Mouse (Mus musculus) liver, postnatal 0 days (tissue): Measurements from ENCODE around the gene Cd151. TPM values are rescaled to one million over a fixed set of nuclear protein-coding genes. Genes with fewer than 3 reads are reported as not detected.
A peak's percentile ranks its signal among the peaks of the same experiment; 100 is the strongest.

Source experiments
- ATAC-seq: fragments of 200-750 bp; cut with Nextera tagmentation; 2 replicates; pipeline ENCODE4 v1.8.0; 2017; ENCODE audit warnings: mild to moderate bottlenecking, moderate library complexity
- DNase-seq: peaks from one replicate; pipeline ENCODE4 v3.0.0-alpha.2; 2016
- H3K27ac ChIP-seq: fragments of 300-500 bp; sonication (generic); 2 replicates; pipeline ENCODE4 v1.5.1; 2014; ENCODE audit warnings: antibody characterized with exemption, moderate library complexity, mild to moderate bottlenecking, low read depth
- H3K27me3 ChIP-seq: fragments of 300-500 bp; sonication (generic); 2 replicates; pipeline ENCODE4 v1.6.1; 2014; ENCODE audit warnings: low read length, control low read depth, mixed read lengths; ENCODE audit not compliant: insufficient read depth
- H3K36me3 ChIP-seq: fragments of 300-500 bp; sonication (generic); replicated peaks from 2 replicates; pipeline ENCODE4 v1.6.1; 2014; ENCODE audit warnings: mild to moderate bottlenecking, control low read depth, low read length, moderate library complexity, mixed read lengths; ENCODE audit not compliant: insufficient read depth
- H3K4me1 ChIP-seq: fragments of 300-500 bp; sonication (generic); 2 replicates; pipeline ENCODE4 v1.6.1; 2014; ENCODE audit warnings: antibody characterized with exemption, mild to moderate bottlenecking, control low read depth; ENCODE audit not compliant: insufficient read depth
- H3K4me2 ChIP-seq: fragments of 300-500 bp; sonication (generic); 2 replicates; pipeline ENCODE4 v1.6.1; 2014; ENCODE audit warnings: low read depth, mild to moderate bottlenecking, low read length, moderate library complexity, mixed read lengths
- H3K4me3 ChIP-seq: fragments of 300-500 bp; sonication (generic); 2 replicates; pipeline ENCODE4 v1.5.1; 2014; ENCODE audit warnings: low read depth, low read length
- H3K9ac ChIP-seq: fragments of 300-500 bp; sonication (generic); replicated peaks from 2 replicates; pipeline ENCODE4 v1.6.1; 2014; ENCODE audit warnings: mild to moderate bottlenecking, moderate library complexity
- H3K9me3 ChIP-seq: fragments of 300-500 bp; sonication (generic); 2 replicates; pipeline ENCODE4 v1.6.1; 2016; ENCODE audit warnings: mild to moderate bottlenecking, control low read depth, low read length, mixed read lengths
- CTCF ChIP-seq: sonication (generic); IDR thresholded peaks from 2 replicates; pipeline ENCODE4 v1.5.1; 2016; ENCODE audit warnings: antibody characterized with exemption, low read depth
- EP300 ChIP-seq: IDR thresholded peaks from 2 replicates; pipeline ENCODE4 v1.6.1; 2016; ENCODE audit warnings: antibody characterized with exemption, low read depth, mild to moderate bottlenecking
- WGBS: fragments of 180-500 bp; shearing (Covaris S2); extraction: QIAGEN DNeasy Blood & Tissue Kit; methylation state at CpG from one replicate; pipeline ENCODE4 v1.1.7; 2014; ENCODE audit not compliant: insufficient replicate concordance; 5-methylcytosine and 5-hydroxymethylcytosine counted together
- polyA plus RNA-seq: library from polyadenylated mRNA; unstranded; fragments of >200 nt; fragmentation: Nextera tagmentation; extraction: Ambion mirVana; gene quantifications from 2 replicates; pipeline ENCODE4 v1.2.1, GENCODE M21; 2015

Gene Cd151
- polyA plus RNA-seq, 1 experiment from 2014 or later, result 6.6 TPM

GRCm38 (mm10) chr7:141469352-141469751 is 2.2 kb downstream of the Cd151 start:
- Histone ChIP-seq H3K9ac (peak overlapping the region; percentile 84; the same call in 1 of the 2 replicates), H3K27me3 (peaks cover 12% of the 10 kb centered on the region), H3K9me3 (no peaks in the 10 kb centered on the region), H3K4me2 (peak overlapping the region; percentile 89; the same call in 1 of the 2 replicates), H3K4me1 (peaks cover 45% of the 10 kb centered on the region), H3K4me3 (no peak overlapping the region; the same call in 1 of the 2 replicates), H3K27ac (peak overlapping the region; percentile 86), H3K36me3 (peaks cover 23% of the 10 kb centered on the region)
- WGBS, result 84% methylated on average over 6 of the region's 6 CpGs
- no peak for DNase-seq
- ATAC-seq, result no peak
- no peak for TF ChIP-seq CTCF
- no peak for TF ChIP-seq EP300

DNA sequence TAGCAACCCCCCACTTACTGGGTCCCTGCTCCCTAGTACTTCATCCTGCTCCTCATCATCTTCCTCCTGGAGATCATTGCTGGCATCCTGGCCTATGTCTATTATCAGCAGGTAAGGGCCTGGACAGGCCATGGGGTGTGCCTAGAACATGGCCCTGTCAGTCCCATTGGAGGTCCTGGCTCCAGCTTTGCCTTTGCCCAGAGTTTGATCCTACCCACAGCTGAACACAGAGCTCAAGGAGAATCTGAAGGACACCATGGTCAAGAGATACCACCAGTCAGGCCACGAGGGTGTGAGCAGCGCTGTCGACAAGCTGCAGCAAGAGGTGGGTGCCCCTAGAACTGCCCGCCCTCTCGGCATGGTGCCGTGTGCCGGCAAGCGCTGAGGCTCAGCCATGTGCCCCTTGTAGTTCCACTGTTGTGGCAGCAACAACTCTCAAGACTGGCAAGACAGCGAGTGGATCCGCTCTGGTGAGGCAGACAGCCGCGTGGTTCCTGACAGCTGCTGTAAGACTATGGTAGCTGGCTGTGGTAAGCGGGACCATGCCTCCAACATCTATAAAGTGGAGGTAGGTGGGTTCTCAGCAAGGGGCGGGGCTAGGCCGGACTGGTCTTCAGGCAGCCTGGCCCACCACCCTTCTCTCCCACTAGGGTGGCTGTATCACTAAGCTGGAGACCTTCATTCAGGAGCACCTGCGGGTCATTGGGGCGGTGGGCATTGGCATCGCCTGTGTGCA is 2.9 kb downstream of the Cd151 start:
- no peak for TF ChIP-seq EP300
- TF ChIP-seq CTCF, result no peak
- ATAC-seq (no peak), DNase-seq (no peak)
- H3K36me3 ChIP-seq, result peaks cover 23% of the 10 kb centered on the region
- H3K9me3 ChIP-seq, result no peaks in the 10 kb centered on the region
- peaks cover 38% of the 10 kb centered on the region for H3K4me1 ChIP-seq
- H3K27ac ChIP-seq, result no peak overlapping the region
- no peak overlapping the region for H3K4me2 ChIP-seq
- no peak overlapping the region for H3K9ac ChIP-seq
- H3K4me3 ChIP-seq, result no peak overlapping the region
- H3K27me3 ChIP-seq, result peaks cover 5% of the 10 kb centered on the region
- 95% methylated on average over 18 of the region's 18 CpGs for WGBS

DNA sequence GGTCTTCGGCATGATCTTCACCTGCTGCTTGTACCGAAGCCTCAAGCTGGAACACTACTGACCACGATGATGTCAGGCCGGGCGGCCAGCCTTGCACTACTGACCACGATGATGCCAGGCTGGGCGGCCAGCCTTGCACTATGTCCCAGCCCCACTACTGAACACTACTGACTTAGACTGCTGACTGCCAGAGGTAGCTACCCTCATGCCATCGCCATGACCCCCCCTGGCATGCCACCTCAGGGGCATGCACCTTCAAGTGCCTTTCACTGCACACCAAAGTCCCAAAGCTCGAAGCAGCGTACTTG is 3.4 kb downstream of the Cd151 start:
- 88% methylated on average over 10 of the region's 10 CpGs for WGBS
- H3K4me2 ChIP-seq, result no peak overlapping the region
- no peak overlapping the region for H3K9ac ChIP-seq
- H3K9me3 ChIP-seq, result no peaks in the 10 kb centered on the region
- TF ChIP-seq EP300 (no peak), CTCF (no peak)
- no peaks in the 10 kb centered on the region; the same call in 1 of the 2 replicates for H3K27me3 ChIP-seq
- no peak overlapping the region for H3K27ac ChIP-seq
- no peak for DNase-seq
- H3K4me1 ChIP-seq, result peaks cover 40% of the 10 kb centered on the region
- no peak for ATAC-seq
- H3K36me3 ChIP-seq, result peaks cover 23% of the 10 kb centered on the region
- no peak overlapping the region for H3K4me3 ChIP-seq

DNA sequence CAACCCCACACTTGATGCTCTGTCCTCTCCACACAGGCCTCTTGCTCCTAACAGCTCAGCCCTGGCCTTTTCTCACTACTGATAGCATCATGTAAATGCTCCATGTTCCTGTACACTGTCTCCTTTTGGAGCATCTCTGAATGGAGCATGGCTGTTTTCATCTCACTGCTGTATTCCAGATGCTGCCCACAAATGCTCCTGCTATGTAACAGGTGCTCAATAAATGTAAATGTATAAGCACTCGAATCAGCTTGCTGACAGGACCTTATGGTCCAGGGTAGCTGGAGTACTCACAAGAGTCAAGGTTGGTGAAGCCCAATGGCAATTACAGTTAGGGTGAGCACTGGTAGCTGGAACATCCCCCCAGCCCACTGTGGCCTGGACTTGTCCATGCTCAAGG is 4.0 kb downstream of the Cd151 start:
- Histone ChIP-seq H3K4me2 (no peak overlapping the region), H3K27ac (no peak overlapping the region), H3K36me3 (peaks cover 23% of the 10 kb centered on the region), H3K9ac (no peak overlapping the region), H3K4me3 (no peak overlapping the region), H3K4me1 (peaks cover 46% of the 10 kb centered on the region), H3K27me3 (no peaks in the 10 kb centered on the region), H3K9me3 (no peaks in the 10 kb centered on the region)
- TF ChIP-seq CTCF (no peak), EP300 (no peak)
- no peak for ATAC-seq
- 92% methylated on average over 1 of the region's 1 CpGs for WGBS
- no peak for DNase-seq

GRCm38 (mm10) chr7:141472226-141472625 is 5.0 kb downstream of the Cd151 start:
- H3K27ac ChIP-seq, result no peak overlapping the region
- no peak for TF ChIP-seq EP300
- TF ChIP-seq CTCF, result no peak
- H3K27me3 ChIP-seq, result no peaks in the 10 kb centered on the region
- H3K4me2 ChIP-seq, result no peak overlapping the region
- no peak overlapping the region for H3K4me3 ChIP-seq
- 78% methylated on average over 6 of the region's 6 CpGs for WGBS
- H3K9ac ChIP-seq, result no peak overlapping the region
- peaks cover 23% of the 10 kb centered on the region for H3K36me3 ChIP-seq
- DNase-seq (no peak), ATAC-seq (no peak)
- no peaks in the 10 kb centered on the region for H3K9me3 ChIP-seq
- peaks cover 48% of the 10 kb centered on the region for H3K4me1 ChIP-seq

DNA sequence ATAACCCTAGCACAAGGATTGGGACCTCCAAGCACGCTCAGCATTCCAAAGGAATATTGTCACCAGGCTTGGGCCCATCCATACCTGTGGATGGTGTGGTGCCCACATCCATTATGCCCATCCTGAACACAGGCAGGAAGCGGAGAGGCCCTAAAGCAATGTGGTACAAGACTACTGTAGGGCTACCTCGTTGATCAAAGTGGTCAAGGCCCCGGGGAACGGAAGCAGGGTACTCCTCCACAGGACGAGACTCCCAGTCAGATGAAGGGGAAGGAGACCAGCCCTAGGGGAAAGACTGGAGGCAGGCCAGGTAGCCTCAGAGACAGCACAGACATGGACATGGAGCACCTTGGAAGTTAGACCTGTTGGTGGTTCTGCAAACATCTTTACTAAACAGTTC is 5.6 kb downstream of the Cd151 start:
- Histone ChIP-seq H3K27ac (no peak overlapping the region), H3K4me1 (peaks cover 50% of the 10 kb centered on the region), H3K4me2 (no peak overlapping the region), H3K4me3 (no peak overlapping the region), H3K9me3 (no peaks in the 10 kb centered on the region), H3K36me3 (peaks cover 23% of the 10 kb centered on the region), H3K9ac (no peak overlapping the region), H3K27me3 (no peaks in the 10 kb centered on the region)
- WGBS, result 77% methylated on average over 6 of the region's 6 CpGs
- DNase-seq (no peak), ATAC-seq (no peak)
- TF ChIP-seq CTCF (no peak), EP300 (no peak)

GRCm38 (mm10) chr7:141474160-141474559 is 7.0 kb downstream of the Cd151 start:
- DNase-seq (no peak), ATAC-seq (no peak)
- Histone ChIP-seq H3K4me1 (peaks cover 45% of the 10 kb centered on the region), H3K4me2 (peak overlapping the region; percentile 92), H3K9me3 (no peaks in the 10 kb centered on the region), H3K36me3 (peaks cover 23% of the 10 kb centered on the region), H3K4me3 (peak overlapping the region; percentile 81), H3K27me3 (no peaks in the 10 kb centered on the region), H3K27ac (no peak overlapping the region), H3K9ac (peak overlapping the region; percentile 80)
- 4% methylated on average over 5 of the region's 5 CpGs for WGBS
- TF ChIP-seq EP300 (no peak), CTCF (no peak)
